Mouse (Mus musculus) R1 (cell line): ENCODE measurements around the gene Dnaja4.
A peak's percentile ranks its signal among the peaks of the same experiment; 100 is the strongest.
"Not testable (repeated sequence)": the region's sequence is repeated elsewhere in the genome, so short reads cannot be mapped to it uniquely, and the experiment has no call there.

Source experiments
- DNase-seq: peaks from one replicate; pipeline ENCODE4 v3.0.0-alpha.2; 2018; ENCODE audit warnings: low read depth, low spot score

Dnaja4 gene

GRCm38 (mm10) chr9:54698318-54699086, at the start of gene Dnaja4:
Gene Dnaja4, plus strand, starts transcription at chr9:54698873.
- no peak for DNase-seq

- no peak for DNase-seq
Observed at GRCm38 (mm10) chr9:54649360-54649759, 49.3 kb upstream of the Dnaja4 start.

GRCm38 (mm10) chr9:54652778-54653177, 45.9 kb upstream of the Dnaja4 start:
- DNase-seq = no peak

- DNase-seq = no peak
Observed at GRCm38 (mm10) chr9:54655846-54656245, 42.8 kb upstream of the Dnaja4 start.

GRCm38 (mm10) chr9:54656402-54656801, 42.3 kb upstream of the Dnaja4 start:
- DNase-seq = no peak

GRCm38 (mm10) chr9:54658773-54659172, 39.9 kb upstream of the Dnaja4 start:
- no peak for DNase-seq

- DNase-seq = no peak
Observed at GRCm38 (mm10) chr9:54661605-54662377, 36.9 kb upstream of the Dnaja4 start, which contains the start of gene Acsbg1. Gene Acsbg1, minus strand, starts transcription at chr9:54661870.

GRCm38 (mm10) chr9:54664358-54664757, 34.3 kb upstream of the Dnaja4 start:
- DNase-seq = no peak

- DNase-seq = peak; percentile 50
Observed at GRCm38 (mm10) chr9:54666116-54666515, 32.6 kb upstream of the Dnaja4 start.

GRCm38 (mm10) chr9:54668455-54668854, 30.2 kb upstream of the Dnaja4 start:
- no peak for DNase-seq

- no peak for DNase-seq
Observed at GRCm38 (mm10) chr9:54671962-54672361, 26.7 kb upstream of the Dnaja4 start.

GRCm38 (mm10) chr9:54673887-54674286, 24.8 kb upstream of the Dnaja4 start:
- DNase-seq = no peak

GRCm38 (mm10) chr9:54676531-54676986, 22.1 kb upstream of the Dnaja4 start:
- peak; percentile 63 for DNase-seq

- DNase-seq = no peak
Observed at GRCm38 (mm10) chr9:54682846-54683245, 15.8 kb upstream of the Dnaja4 start.

- DNase-seq = no peak
Observed at GRCm38 (mm10) chr9:54683814-54684605, 14.7 kb upstream of the Dnaja4 start.

- no peak for DNase-seq
Observed at GRCm38 (mm10) chr9:54687246-54688236, 11.1 kb upstream of the Dnaja4 start.

GRCm38 (mm10) chr9:54689446-54689845, 9.2 kb upstream of the Dnaja4 start:
- no peak for DNase-seq

- DNase-seq = not testable (repeated sequence)
Observed at GRCm38 (mm10) chr9:54690697-54691096, 8.0 kb upstream of the Dnaja4 start.

GRCm38 (mm10) chr9:54691241-54691805, 7.3 kb upstream of the Dnaja4 start:
- DNase-seq = not testable (repeated sequence)

- no peak for DNase-seq
Observed at GRCm38 (mm10) chr9:54699087-54699344, 343 bp downstream of the Dnaja4 start.
